Mouse (Mus musculus) ES-E14 (cell line): ENCODE results near the gene Dnah3.

Experiments used
- HCFC1 ChIP-seq: IDR thresholded peaks from 2 replicates; pipeline ENCODE4 v1.6.1; 2012; ENCODE audit warnings: low read length, inconsistent platforms, borderline replicate concordance; ENCODE audit not compliant: insufficient read depth
- ZC3H11A ChIP-seq: IDR thresholded peaks from 2 replicates; pipeline ENCODE4 v1.6.1; 2012; ENCODE audit warnings: low read depth, mild to moderate bottlenecking, inconsistent platforms, low read length, borderline replicate concordance
- ZNF384 ChIP-seq: IDR thresholded peaks from 2 replicates; pipeline ENCODE4 v1.6.1; 2012; ENCODE audit warnings: low read depth, low read length, inconsistent platforms

- TF ChIP-seq ZC3H11A (no peak), ZNF384 (no peak), HCFC1 (no peak)
Observed at GRCm38 (mm10) chr7:119936321-119936720, 158.8 kb downstream of the Dnah3 start.
